ENCODE assay signal across 8 mouse cellular contexts in genomic region chr7:142481568-142482255, GRCm38 (mm10). TPM values are rescaled to one million over a fixed set of nuclear protein-coding genes. Genes with fewer than 3 reads are reported as not detected.
DNase-seq lines count a peak whose midpoint lies in the region; ATAC-seq and TF ChIP-seq lines count a peak whose summit lies in the region.

No protein-coding gene starts in this region.

- 2% methylated on average over 22 of the region's 22 CpGs for WGBS in hindbrain, embryonic 15.5 days
- 2% methylated on average over 20 of the region's 22 CpGs for whole genome bisulfite sequencing in midbrain, embryonic 12.5 days

- DNase-seq in T-cell, adult 2 months (ENCODE audit: low spot score), result peak; percentile 41
- peak; percentile 78 for DNase-seq in gastrocnemius, postnatal 10 days
- DNase-seq in thymus, postnatal 14 days, result peak; percentile 82
- no peak for DNase-seq in adrenal gland, postnatal 36 days
- no peak for DNase-seq in right cerebral cortex, adult 2 months (ENCODE audit: low spot score in 2 of 2)

- peak overlapping the region; percentile 57 for H3K9ac ChIP-seq in hindbrain, embryonic 15.5 days
- H3K9ac ChIP-seq in midbrain, embryonic 12.5 days (replicated peaks), result peak overlapping the region; percentile 67

- no peaks in the 10 kb centered on the region for H3K9me3 ChIP-seq in E14TG2a.4 (ENCODE audit: low read length)
- H3K9me3 ChIP-seq in hindbrain, embryonic 15.5 days, result no peaks in the 10 kb centered on the region
- H3K9me3 ChIP-seq in midbrain, embryonic 12.5 days, result no peaks in the 10 kb centered on the region

- H3K4me2 ChIP-seq in hindbrain, embryonic 15.5 days, result peak overlapping the region; percentile 70
- peak overlapping the region; percentile 64 for H3K4me2 ChIP-seq in midbrain, embryonic 12.5 days (replicated peaks)

- ATAC-seq in hindbrain, embryonic 15.5 days (ENCODE audit: low FRiP score, low read depth), result peak; percentile 70
- ATAC-seq in midbrain, embryonic 12.5 days (ENCODE audit: low FRiP score, low read depth), result peak; percentile 76

- peak overlapping the region; percentile 68 for H3K27ac ChIP-seq in hindbrain, embryonic 15.5 days (replicated peaks)
- H3K27ac ChIP-seq in midbrain, embryonic 12.5 days (replicated peaks), result peak overlapping the region; percentile 81

- peaks cover 96% of the 10 kb centered on the region for H3K27me3 ChIP-seq in E14TG2a.4 (ENCODE audit: insufficient read depth, low read length)
- H3K27me3 ChIP-seq in hindbrain, embryonic 15.5 days, result no peaks in the 10 kb centered on the region
- 0 out of 2 replicates have a peak, but pooled peaks cover 3% of the 10 kb centered on the region for H3K27me3 ChIP-seq in midbrain, embryonic 12.5 days

- H3K4me1 ChIP-seq in E14TG2a.4 (replicated peaks; ENCODE audit: low read depth, low read length), result peaks cover 27% of the 10 kb centered on the region
- H3K4me1 ChIP-seq in hindbrain, embryonic 15.5 days (replicated peaks), result peaks cover 20% of the 10 kb centered on the region
- peaks cover 26% of the 10 kb centered on the region for H3K4me1 ChIP-seq in midbrain, embryonic 12.5 days

- no peak for TF ChIP-seq CTCF in E14TG2a.4 (conservative IDR thresholded peaks at IDR 0.05; ENCODE audit: low read length)

- H3K4me3 ChIP-seq in E14TG2a.4 (replicated peaks; ENCODE audit: low read length), result peak overlapping the region; percentile 68
- peak overlapping the region; percentile 30 for H3K4me3 ChIP-seq in hindbrain, embryonic 15.5 days
- H3K4me3 ChIP-seq in midbrain, embryonic 12.5 days, result peak overlapping the region; percentile 33

- no peaks in the 10 kb centered on the region for H3K36me3 ChIP-seq in E14TG2a.4 (ENCODE audit: insufficient read depth, low read length)
- no peaks in the 10 kb centered on the region for H3K36me3 ChIP-seq in hindbrain, embryonic 15.5 days
- no peaks in the 10 kb centered on the region for H3K36me3 ChIP-seq in midbrain, embryonic 12.5 days

RNA-seq across cellular contexts. Expression of gene Tnnt3, which starts 16.9 kb away (rescaled TPM):
- over 10,000 TPM; 17,146 to 18,824 TPM for total RNA-seq in gastrocnemius, postnatal 10 days (2021)
- 3.3 and 3.6 TPM in 2 replicates for polyA plus RNA-seq in hindbrain, embryonic 15.5 days (2015; fragmentation: Nextera tagmentation; extraction: Ambion mirVana)
- 1.0 and 1.1 TPM in 2 replicates for polyA plus RNA-seq in midbrain, embryonic 12.5 days (2016; fragmentation: Nextera tagmentation; extraction: Ambion mirVana)
- total RNA-seq in adrenal gland, postnatal 36 days (2021), result 1 to 10 TPM in 1 of 2 experiments, under 1 TPM in 1; 0.40 to 1.2 TPM

RNA-seq across cellular contexts. Expression of gene Lsp1, which starts 21.1 kb away (rescaled TPM):
- 10 to 100 TPM; 14.4 to 24.4 TPM for total RNA-seq in gastrocnemius, postnatal 10 days (2021)
- polyA plus RNA-seq in hindbrain, embryonic 15.5 days (2015; fragmentation: Nextera tagmentation; extraction: Ambion mirVana), result 4.5 and 7.6 TPM in 2 replicates
- polyA plus RNA-seq in midbrain, embryonic 12.5 days (2016; fragmentation: Nextera tagmentation; extraction: Ambion mirVana), result 9.8 and 11.1 TPM in 2 replicates
- 10 to 100 TPM; 16.8 to 23.1 TPM for total RNA-seq in adrenal gland, postnatal 36 days (2021)

RNA-seq across cellular contexts. Expression of gene Tnni2, which starts 40.1 kb away (rescaled TPM):
- over 10,000 TPM; 11,296 to 12,937 TPM for total RNA-seq in gastrocnemius, postnatal 10 days (2021)
- polyA plus RNA-seq in hindbrain, embryonic 15.5 days (2015; fragmentation: Nextera tagmentation; extraction: Ambion mirVana), result 0.79 and 1.4 TPM in 2 replicates
- polyA plus RNA-seq in midbrain, embryonic 12.5 days (2016; fragmentation: Nextera tagmentation; extraction: Ambion mirVana), result 0.66 TPM in 1 of 2 replicates, not detected in the other
- total RNA-seq in adrenal gland, postnatal 36 days (2021), result under 1 TPM; 0.50 to 0.89 TPM

RNA-seq across cellular contexts. Expression of gene Syt8, which starts 47.1 kb away (rescaled TPM):
- total RNA-seq in gastrocnemius, postnatal 10 days (2021), result under 1 TPM in 1 of 2 experiments, not detected in 1; 0.36 TPM
- not detected in 2 replicates for polyA plus RNA-seq in hindbrain, embryonic 15.5 days (2015; fragmentation: Nextera tagmentation; extraction: Ambion mirVana)
- 0.56 TPM in 1 of 2 replicates, not detected in the other for polyA plus RNA-seq in midbrain, embryonic 12.5 days (2016; fragmentation: Nextera tagmentation; extraction: Ambion mirVana)
- not detected for total RNA-seq in adrenal gland, postnatal 36 days (2021)

RNA-seq across cellular contexts. Expression of gene Mrpl23, which starts 50.8 kb away (rescaled TPM):
- 1 to 10 TPM; 6.4 to 7.2 TPM for total RNA-seq in gastrocnemius, postnatal 10 days (2021)
- 21.1 and 21.6 TPM in 2 replicates for polyA plus RNA-seq in hindbrain, embryonic 15.5 days (2015; fragmentation: Nextera tagmentation; extraction: Ambion mirVana)
- polyA plus RNA-seq in midbrain, embryonic 12.5 days (2016; fragmentation: Nextera tagmentation; extraction: Ambion mirVana), result 10.3 and 15.0 TPM in 2 replicates
- total RNA-seq in adrenal gland, postnatal 36 days (2021), result 1 to 10 TPM; 6.2 to 8.1 TPM

Comparison
In these comparisons a context has a peak if more than half of its experiments do, and no peak if none do; other contexts are left out.
1. DNase-seq: peak in T-cell, adult 2 months (single experiment), gastrocnemius, postnatal 10 days (single experiment) and thymus, postnatal 14 days (single experiment); none in adrenal gland, postnatal 36 days (0 of 2) and right cerebral cortex, adult 2 months (0 of 2).
2. RNA of gene Tnnt3, which starts 16.9 kb away (total RNA-seq): 17,146 to 18,824 TPM in gastrocnemius, postnatal 10 days; 0.40 to 1.2 TPM in adrenal gland, postnatal 36 days; every median in the first group is over 1,000 times any median in the second.
3. RNA of gene Tnni2, which starts 40.1 kb away (total RNA-seq): 11,296 to 12,937 TPM in gastrocnemius, postnatal 10 days; 0.50 to 0.89 TPM in adrenal gland, postnatal 36 days; every median in the first group is over 1,000 times any median in the second.
4. Peak in every context shown above with its lines, with median percentiles within 50 percentile points of each other: H3K4me3 ChIP-seq.